Comparison of ENCODE assay signal across 8 mouse cellular contexts in the genomic region with DNA sequence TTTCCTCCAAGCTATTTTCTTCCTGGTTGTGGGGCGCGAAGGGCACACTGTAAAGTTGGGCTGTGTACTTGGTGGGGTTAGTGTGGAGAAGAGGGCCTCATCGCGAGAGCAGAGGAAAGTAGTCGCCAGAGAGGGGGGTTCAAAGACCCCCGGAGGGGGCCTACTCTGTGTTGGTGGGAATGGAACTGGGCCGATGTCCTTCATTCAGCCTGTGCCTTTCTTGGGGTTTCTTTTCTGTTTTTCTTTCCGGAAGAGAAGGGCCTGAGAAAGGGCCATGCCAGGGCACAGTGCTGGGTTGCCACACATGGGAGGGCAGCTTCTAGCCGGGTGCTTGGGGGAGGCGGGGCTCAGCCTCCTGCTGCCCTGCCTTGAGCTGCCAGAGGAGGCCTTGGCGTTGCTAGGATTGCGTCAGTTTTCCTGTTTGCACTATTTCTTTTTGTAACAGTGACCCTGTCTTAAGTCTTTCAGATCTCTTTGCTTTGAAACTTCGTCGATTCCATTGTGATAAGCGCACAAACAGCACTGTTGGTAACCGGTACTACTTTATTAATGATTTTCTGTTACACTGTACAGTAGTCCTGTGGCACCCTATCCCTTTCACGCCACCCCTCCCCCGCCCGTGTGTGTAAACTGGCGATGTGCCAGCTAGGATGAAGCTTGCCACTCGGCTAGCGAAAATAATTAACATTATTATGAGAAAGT. TPM values are rescaled to one million over a fixed set of nuclear protein-coding genes. Genes with fewer than 3 reads are reported as not detected.
DNase-seq lines count a peak whose midpoint lies in the region; ATAC-seq lines count a peak whose summit lies in the region.

No protein-coding gene starts in this region.

- peak overlapping the region; percentile 77 for H3K9ac ChIP-seq in heart, embryonic 14.5 days (ENCODE audit: low read length)
- H3K9ac ChIP-seq in liver, embryonic 15.5 days = peak overlapping the region; percentile 76
- peak overlapping the region; percentile 80 for H3K9ac ChIP-seq in stomach, embryonic 16.5 days (ENCODE audit: low read length)

- no peaks in the 10 kb centered on the region for H3K9me3 ChIP-seq in heart, embryonic 14.5 days (ENCODE audit: control insufficient read depth, low read length)
- no peaks in the 10 kb centered on the region for H3K9me3 ChIP-seq in liver, embryonic 15.5 days (replicated peaks)
- no peaks in the 10 kb centered on the region for H3K9me3 ChIP-seq in stomach, embryonic 16.5 days (replicated peaks; ENCODE audit: control insufficient read depth, low read length)

- WGBS in heart, embryonic 14.5 days = 12% methylated on average over 21 of the region's 22 CpGs
- WGBS in liver, embryonic 15.5 days (ENCODE audit: insufficient replicate concordance) = 21% methylated on average over 22 of the region's 22 CpGs
- 12% methylated on average over 22 of the region's 22 CpGs for WGBS in stomach, embryonic 16.5 days

- DNase-seq in 416B (ENCODE audit: low read depth) = peak; percentile 85
- peak; percentile 72 for DNase-seq in adrenal gland, postnatal 25 days
- DNase-seq in kidney, postnatal 10 days = peak; percentile 73
- peak; percentile 26 for DNase-seq in neural tube, embryonic 10.5 days (ENCODE audit: extremely low spot score, low spot score)

- no peaks in the 10 kb centered on the region for H3K27me3 ChIP-seq in heart, embryonic 14.5 days (ENCODE audit: control insufficient read depth, insufficient read depth, low read length)
- H3K27me3 ChIP-seq in liver, embryonic 15.5 days = no peaks in the 10 kb centered on the region
- H3K27me3 ChIP-seq in stomach, embryonic 16.5 days (ENCODE audit: control insufficient read depth, insufficient read depth, low read length) = no peaks in the 10 kb centered on the region; the same call in 1 of the 2 replicates

- peak overlapping the region; percentile 72 for H3K4me2 ChIP-seq in heart, embryonic 14.5 days (ENCODE audit: low read length)
- peak overlapping the region; percentile 75 for H3K4me2 ChIP-seq in liver, embryonic 15.5 days
- H3K4me2 ChIP-seq in stomach, embryonic 16.5 days (ENCODE audit: low read depth, low read length) = peak overlapping the region; percentile 50

- peak overlapping the region; percentile 51 to 72 for H3K4me3 ChIP-seq in heart, embryonic 14.5 days (ENCODE audit: control insufficient read depth in 1 of 2, insufficient read depth in 1 of 2, low read depth in 1 of 2, low read length in 2 of 2)
- peak overlapping the region; percentile 72 for H3K4me3 ChIP-seq in liver, embryonic 15.5 days (replicated peaks)
- peak overlapping the region; percentile 68 for H3K4me3 ChIP-seq in stomach, embryonic 16.5 days (replicated peaks; ENCODE audit: low read length)

- H3K36me3 ChIP-seq in heart, embryonic 14.5 days (ENCODE audit: control insufficient read depth, insufficient read depth, low read length) = no peaks in the 10 kb centered on the region
- no peaks in the 10 kb centered on the region for H3K36me3 ChIP-seq in liver, embryonic 15.5 days (replicated peaks)
- H3K36me3 ChIP-seq in stomach, embryonic 16.5 days (ENCODE audit: control insufficient read depth, insufficient read depth, low read length) = no peaks in the 10 kb centered on the region

- H3K27ac ChIP-seq in heart, embryonic 14.5 days (replicated peaks in 1 of 2; ENCODE audit: control insufficient read depth in 1 of 2, insufficient read depth in 1 of 2, low read depth in 2 of 2, low read length in 2 of 2) = peak overlapping the region; percentile 80 to 90
- peak overlapping the region; percentile 91 for H3K27ac ChIP-seq in liver, embryonic 15.5 days (replicated peaks)
- peak overlapping the region; percentile 92 for H3K27ac ChIP-seq in stomach, embryonic 16.5 days (ENCODE audit: low read length)

- peak; percentile 78 for ATAC-seq in erythroblast, adult 5-6 weeks (replicated peaks; ENCODE audit: low FRiP score, poor library complexity, severe bottlenecking)
- 0 out of 2 replicates have a peak, but pooled peaks have one; percentile 48 for ATAC-seq in heart, embryonic 14.5 days (ENCODE audit: insufficient number of reproducible peaks, insufficient read depth, low FRiP score, low read depth)
- ATAC-seq in liver, embryonic 15.5 days (ENCODE audit: insufficient read depth) = peak; percentile 62
- peak; percentile 60 for ATAC-seq in stomach, embryonic 16.5 days (ENCODE audit: insufficient read depth, low FRiP score)

- H3K4me1 ChIP-seq in heart, embryonic 14.5 days (ENCODE audit: control insufficient read depth in 2 of 2, insufficient read depth in 2 of 2, low read length in 2 of 2) = peaks cover 2 to 7% of the 10 kb centered on the region in 2 experiments; a peak in 3 of 4 replicates
- peaks cover 35% of the 10 kb centered on the region for H3K4me1 ChIP-seq in liver, embryonic 15.5 days (replicated peaks)
- 0 out of 2 replicates have a peak, but pooled peaks cover 3% of the 10 kb centered on the region for H3K4me1 ChIP-seq in stomach, embryonic 16.5 days (ENCODE audit: control insufficient read depth, insufficient read depth, low read length)

RNA-seq across cellular contexts. Expression of a gene that starts 4.2 kb away (rescaled TPM):
- 95.1 and 125 TPM in 2 replicates for total RNA-seq in adrenal gland, postnatal 25 days (2021)
- total RNA-seq in erythroblast, adult 5-6 weeks (2015; ENCODE audit: low replicate concordance) = 11.5 and 11.9 TPM in 2 replicates
- total RNA-seq in erythroblast, adult 5-6 weeks (2017; ENCODE audit: low replicate concordance) = 17.0 and 25.6 TPM in 2 replicates
- 21.5 and 24.7 TPM in 2 replicates for polyA plus RNA-seq in heart, embryonic 14.5 days (2014; fragmentation: Nextera tagmentation; extraction: Ambion mirVana)
- polyA plus RNA-seq in liver, embryonic 15.5 days (2015; fragmentation: Nextera tagmentation; extraction: Ambion mirVana) = 41.0 and 41.4 TPM in 2 replicates
- polyA plus RNA-seq in stomach, embryonic 16.5 days (2015; fragmentation: Nextera tagmentation; extraction: Ambion mirVana) = 86.8 and 98.3 TPM in 2 replicates

Comparison
In these comparisons a context has a peak if more than half of its experiments do, and no peak if none do; other contexts are left out.
1. Peak in every context shown above with its lines: DNase-seq, ATAC-seq, H3K4me3 ChIP-seq and H3K27ac ChIP-seq.
2. DNase-seq: peak in every context shown above with its lines; median percentile 85 in 416B; 73 in kidney, postnatal 10 days; 72 in adrenal gland, postnatal 25 days; 26 in neural tube, embryonic 10.5 days.